Mouse (Mus musculus): ENCODE results near the gene Cep112. TPM values are rescaled to one million over a fixed set of nuclear protein-coding genes. Genes with fewer than 3 reads are reported as not detected.

The Cep112 gene
- polyA plus RNA-seq, 1 experiment, result not detected

DNA sequence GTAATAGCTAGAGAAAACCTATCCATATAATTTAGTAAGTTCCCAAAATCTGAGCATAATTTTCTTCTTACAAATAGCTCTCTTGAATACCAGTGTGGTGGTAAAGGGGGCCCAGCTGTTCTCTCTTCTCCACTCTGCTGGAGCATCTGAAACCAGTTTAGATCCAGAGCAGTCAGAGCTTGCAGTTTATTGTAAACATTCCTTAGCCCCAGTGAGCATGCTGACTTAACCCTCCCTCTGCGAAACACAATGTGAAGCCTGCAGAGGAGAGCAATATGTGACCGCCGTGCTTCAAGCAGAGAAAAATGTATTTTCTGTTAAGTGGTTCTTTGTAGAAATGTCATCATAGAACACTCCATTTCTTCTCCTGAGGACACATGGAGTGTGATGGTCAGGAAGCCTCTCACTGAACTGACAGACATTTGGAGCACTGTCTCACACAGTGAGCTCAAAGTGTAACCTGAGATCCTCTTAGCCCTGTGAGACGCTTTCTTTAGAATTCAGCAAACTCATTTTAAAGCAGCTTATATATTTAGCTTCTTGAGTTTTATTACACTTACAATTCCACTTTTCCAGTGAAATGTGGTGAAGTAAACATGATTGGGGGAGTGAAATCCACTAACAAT, 128.1 kb downstream of the Cep112 start:
- Histone ChIP-seq H3K27me3 (ENCODE audit: control insufficient read depth) (no peaks in the 10 kb centered on the region), H3K36me3 (ENCODE audit: control insufficient read depth) (no peaks in the 10 kb centered on the region), H3K4me1 (ENCODE audit: control insufficient read depth) (no peaks in the 10 kb centered on the region), H3K4me3 (replicated peaks) (no peak overlapping the region), H3K9me3 (ENCODE audit: control insufficient read depth, low read length) (no peaks in the 10 kb centered on the region)
- TF ChIP-seq GATA1 (IDR thresholded peaks at IDR 0.05; ENCODE audit: low read length), result no peak
- TF ChIP-seq TAL1 (IDR thresholded peaks at IDR 0.05; ENCODE audit: low read length), result no peak

DNA sequence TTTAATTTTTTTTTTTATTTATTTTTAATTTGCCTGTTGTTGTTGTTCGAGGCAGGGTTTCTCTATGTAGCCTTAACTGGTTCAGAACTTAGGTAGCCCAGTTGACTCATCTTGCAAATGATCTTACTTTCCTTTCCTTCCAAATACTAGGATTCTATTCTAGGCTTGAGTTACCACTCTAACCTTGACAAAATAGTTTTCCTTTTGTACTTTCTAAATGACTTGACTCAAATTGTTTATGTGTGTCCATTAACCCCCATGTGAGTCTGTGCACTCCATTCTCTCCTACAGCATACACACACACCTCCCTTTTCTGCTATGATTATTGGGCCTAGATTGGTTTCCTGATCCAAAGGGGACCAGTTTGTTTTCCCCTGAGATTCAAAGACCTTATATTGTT, 128.9 kb downstream of the Cep112 start:
- H3K36me3 ChIP-seq (ENCODE audit: control insufficient read depth), result no peaks in the 10 kb centered on the region
- no peak for TF ChIP-seq TAL1 (IDR thresholded peaks at IDR 0.05; ENCODE audit: low read length)
- no peak for TF ChIP-seq GATA1 (IDR thresholded peaks at IDR 0.05; ENCODE audit: low read length)
- no peak overlapping the region for H3K4me3 ChIP-seq (replicated peaks)
- H3K27me3 ChIP-seq (ENCODE audit: control insufficient read depth), result no peaks in the 10 kb centered on the region
- H3K9me3 ChIP-seq (ENCODE audit: control insufficient read depth, low read length), result no peaks in the 10 kb centered on the region
- H3K4me1 ChIP-seq (ENCODE audit: control insufficient read depth), result no peaks in the 10 kb centered on the region

DNA sequence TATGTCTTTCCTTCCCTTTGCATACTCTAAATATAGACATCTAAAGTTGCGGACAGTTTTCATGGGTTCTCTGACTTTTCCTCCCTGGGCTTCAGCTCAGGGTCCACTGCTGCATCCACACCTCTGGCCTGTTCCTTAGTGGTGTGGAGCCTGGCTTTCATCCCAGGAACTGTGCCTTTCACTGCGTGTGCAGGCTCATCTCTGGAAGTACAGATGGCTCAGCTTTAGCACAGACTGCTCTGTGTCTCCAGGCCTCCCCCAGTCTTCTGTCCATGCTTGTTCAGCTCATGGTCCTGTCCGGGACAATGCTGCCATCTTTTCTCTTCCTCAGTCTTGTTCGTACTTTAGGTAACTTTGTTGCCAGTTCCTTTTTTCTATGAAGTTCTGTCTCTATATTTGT, 133.6 kb downstream of the Cep112 start:
- TF ChIP-seq GATA1 (IDR thresholded peaks at IDR 0.05; ENCODE audit: low read length), result no peak
- TF ChIP-seq TAL1 (IDR thresholded peaks at IDR 0.05; ENCODE audit: low read length), result no peak
- no peaks in the 10 kb centered on the region for H3K36me3 ChIP-seq (ENCODE audit: control insufficient read depth)
- H3K9me3 ChIP-seq (ENCODE audit: control insufficient read depth, low read length), result no peaks in the 10 kb centered on the region
- H3K4me1 ChIP-seq (ENCODE audit: control insufficient read depth), result no peaks in the 10 kb centered on the region
- no peaks in the 10 kb centered on the region for H3K27me3 ChIP-seq (ENCODE audit: control insufficient read depth)
- H3K4me3 ChIP-seq (replicated peaks), result no peak overlapping the region

DNA sequence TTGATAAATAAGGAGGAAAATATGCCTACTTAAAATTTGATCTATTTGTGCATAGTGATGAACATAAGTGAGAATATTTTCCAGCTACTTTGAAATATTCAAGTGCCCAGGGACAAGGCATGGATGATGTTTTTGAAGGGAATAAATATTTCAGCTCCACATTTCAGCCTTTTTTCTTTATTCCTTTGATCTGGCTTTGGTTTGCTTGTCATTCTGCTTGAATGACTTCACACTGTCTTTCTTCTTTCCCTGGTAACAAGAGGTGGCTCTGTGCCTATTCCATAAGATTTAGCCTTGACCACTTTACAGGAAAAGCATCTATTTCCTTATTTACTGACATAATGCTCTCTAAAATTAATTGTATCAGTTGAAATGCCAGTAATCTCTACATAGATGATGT, 134.5 kb downstream of the Cep112 start:
- Histone ChIP-seq H3K36me3 (ENCODE audit: control insufficient read depth) (no peaks in the 10 kb centered on the region), H3K4me1 (ENCODE audit: control insufficient read depth) (no peaks in the 10 kb centered on the region)
- TF ChIP-seq TAL1 (IDR thresholded peaks at IDR 0.05; ENCODE audit: low read length), result no peak
- TF ChIP-seq GATA1 (IDR thresholded peaks at IDR 0.05; ENCODE audit: low read length), result no peak

DNA sequence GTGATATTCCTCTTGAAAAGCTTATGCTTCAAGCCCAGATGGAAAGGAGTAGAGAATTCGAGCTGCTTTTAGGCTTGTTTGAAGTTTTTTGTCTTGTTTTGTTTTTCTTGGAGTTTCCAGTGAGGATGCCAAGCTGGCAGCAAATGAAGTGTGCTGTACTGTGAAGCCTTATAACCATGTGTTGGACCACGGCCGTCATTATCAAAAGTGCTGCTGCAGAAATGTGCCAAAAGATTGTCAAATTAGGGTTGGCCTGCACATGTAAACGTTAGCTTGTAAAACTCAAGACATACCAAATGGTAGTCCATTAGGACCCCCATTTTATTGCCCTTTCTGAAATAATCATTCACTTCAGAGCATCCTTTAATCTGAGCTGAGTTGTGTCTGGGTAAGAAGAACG, 137.1 kb downstream of the Cep112 start:
- Histone ChIP-seq H3K4me3 (replicated peaks) (no peak overlapping the region), H3K9me3 (ENCODE audit: control insufficient read depth, low read length) (no peaks in the 10 kb centered on the region), H3K36me3 (ENCODE audit: control insufficient read depth) (no peaks in the 10 kb centered on the region), H3K4me1 (ENCODE audit: control insufficient read depth) (no peaks in the 10 kb centered on the region), H3K27me3 (ENCODE audit: control insufficient read depth) (no peaks in the 10 kb centered on the region)
- TF ChIP-seq GATA1 (IDR thresholded peaks at IDR 0.05; ENCODE audit: low read length) (no peak), TAL1 (IDR thresholded peaks at IDR 0.05; ENCODE audit: low read length) (no peak)

More for the DNA sequence above, 134.5 kb downstream of the Cep112 start:
- H3K4me3 ChIP-seq (replicated peaks), result no peak overlapping the region
- H3K27me3 ChIP-seq (ENCODE audit: control insufficient read depth), result no peaks in the 10 kb centered on the region
- H3K9me3 ChIP-seq (ENCODE audit: control insufficient read depth, low read length), result no peaks in the 10 kb centered on the region

DNA sequence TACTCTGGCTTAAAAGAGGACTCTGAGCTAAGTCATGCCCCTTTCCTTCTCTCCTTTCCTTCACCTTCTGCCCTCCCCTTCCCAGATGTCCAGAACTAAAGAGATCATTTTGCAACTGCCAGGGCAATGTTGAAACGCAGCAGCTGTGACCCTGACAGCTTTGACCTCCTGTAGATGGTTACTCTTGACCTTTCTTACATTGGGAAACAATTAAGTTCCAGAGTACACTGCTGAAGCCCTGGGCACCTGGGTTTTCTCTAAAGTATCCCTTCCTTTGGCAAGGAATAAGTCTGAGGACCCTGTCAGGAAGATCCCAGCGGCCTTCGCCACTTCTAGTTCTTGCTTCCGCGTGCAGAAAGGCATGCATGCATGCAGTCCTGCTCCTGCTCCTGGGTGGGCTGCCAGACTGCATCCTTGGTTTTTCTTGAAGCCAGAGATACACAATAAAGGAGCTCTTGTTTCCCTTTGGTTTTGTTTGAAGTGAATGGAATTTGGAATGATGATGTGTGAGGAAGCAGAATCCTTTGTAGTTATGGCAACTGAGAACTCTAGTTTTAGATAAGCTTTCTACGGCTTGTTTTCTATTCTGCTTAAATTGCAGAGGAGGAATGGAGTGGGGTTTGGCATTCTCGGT, 161.7 kb downstream of the Cep112 start:
- no peaks in the 10 kb centered on the region for H3K27me3 ChIP-seq (ENCODE audit: control insufficient read depth)
- no peaks in the 10 kb centered on the region for H3K36me3 ChIP-seq (ENCODE audit: control insufficient read depth)
- H3K9me3 ChIP-seq (ENCODE audit: control insufficient read depth, low read length), result no peaks in the 10 kb centered on the region
- no peaks in the 10 kb centered on the region for H3K4me1 ChIP-seq (ENCODE audit: control insufficient read depth)
- TF ChIP-seq TAL1 (IDR thresholded peaks at IDR 0.05; ENCODE audit: low read length), result no peak
- no peak for TF ChIP-seq GATA1 (IDR thresholded peaks at IDR 0.05; ENCODE audit: low read length)
- no peak overlapping the region for H3K4me3 ChIP-seq (replicated peaks)

DNA sequence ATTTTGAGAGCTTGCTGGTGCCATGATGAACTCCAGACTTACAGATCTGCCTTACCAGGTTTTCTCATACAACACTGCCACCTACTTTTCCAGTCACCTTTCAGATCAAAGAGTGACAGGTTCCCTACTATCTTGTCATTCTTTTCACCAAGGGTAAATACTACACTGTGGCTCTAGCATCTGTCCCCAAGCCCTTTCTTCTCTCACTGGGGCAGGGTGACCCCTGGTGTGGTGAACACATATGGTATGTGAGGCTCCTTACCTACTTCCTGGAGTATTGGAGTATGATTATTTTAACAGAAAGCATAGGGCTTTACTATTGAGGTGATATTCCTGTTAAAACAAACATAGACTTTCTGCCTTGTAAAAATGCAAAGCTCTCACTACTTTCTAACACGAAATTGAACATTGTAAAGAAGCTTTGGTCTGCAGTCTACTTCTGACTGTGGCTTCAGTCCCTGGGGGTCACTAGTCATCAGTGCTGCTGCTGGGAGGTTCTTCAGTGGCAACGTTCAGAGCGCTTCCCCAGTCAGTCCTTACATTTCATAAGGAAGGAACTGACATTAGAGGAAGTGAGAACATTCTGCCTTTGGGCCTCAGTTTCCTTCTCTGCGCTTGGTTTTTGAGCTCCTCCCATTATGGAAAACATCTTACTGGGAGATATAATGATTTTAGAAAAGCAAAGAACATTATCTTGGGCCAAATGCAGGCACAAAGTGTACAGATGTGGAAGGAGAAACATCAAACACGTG, 168.4 kb downstream of the Cep112 start:
- no peak overlapping the region for H3K4me3 ChIP-seq (replicated peaks)
- no peak for TF ChIP-seq TAL1 (IDR thresholded peaks at IDR 0.05; ENCODE audit: low read length)
- no peak for TF ChIP-seq GATA1 (IDR thresholded peaks at IDR 0.05; ENCODE audit: low read length)
- H3K4me1 ChIP-seq (ENCODE audit: control insufficient read depth), result no peaks in the 10 kb centered on the region
- H3K9me3 ChIP-seq (ENCODE audit: control insufficient read depth, low read length), result no peaks in the 10 kb centered on the region
- no peaks in the 10 kb centered on the region for H3K27me3 ChIP-seq (ENCODE audit: control insufficient read depth)
- H3K36me3 ChIP-seq (ENCODE audit: control insufficient read depth), result no peaks in the 10 kb centered on the region

DNA sequence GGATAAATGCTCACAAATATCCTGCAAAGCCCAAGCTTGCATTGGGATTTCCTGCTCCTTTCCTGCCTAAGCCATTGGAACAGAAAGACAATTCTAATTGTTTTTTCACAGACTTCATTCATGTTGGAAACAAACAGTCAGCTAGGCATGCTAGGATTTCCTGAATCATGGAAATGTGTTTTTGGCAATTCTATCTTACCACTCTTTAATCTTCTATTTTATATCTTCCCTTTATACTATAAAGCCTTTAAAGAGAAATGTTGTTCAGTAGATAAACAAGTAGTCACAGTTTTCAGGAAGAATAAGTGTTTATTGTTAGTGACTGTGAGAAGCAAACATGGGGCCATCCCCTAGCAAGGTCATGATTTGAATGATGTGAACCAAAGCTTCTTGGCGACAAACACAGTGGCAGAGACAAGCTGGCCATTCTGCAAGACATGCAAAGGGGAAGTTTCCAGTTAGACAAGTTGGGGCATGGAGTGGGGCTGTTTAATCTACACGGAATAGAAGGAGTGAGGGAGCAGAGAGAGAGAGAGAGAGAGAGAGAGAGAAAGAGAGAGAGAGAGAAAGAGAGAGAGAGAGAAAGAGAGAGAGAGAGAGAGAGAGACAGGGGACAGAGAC, 169.1 kb downstream of the Cep112 start:
- Histone ChIP-seq H3K36me3 (ENCODE audit: control insufficient read depth) (no peaks in the 10 kb centered on the region), H3K4me3 (replicated peaks) (no peak overlapping the region), H3K9me3 (ENCODE audit: control insufficient read depth, low read length) (no peaks in the 10 kb centered on the region), H3K27me3 (ENCODE audit: control insufficient read depth) (no peaks in the 10 kb centered on the region), H3K4me1 (ENCODE audit: control insufficient read depth) (no peaks in the 10 kb centered on the region)
- no peak for TF ChIP-seq GATA1 (IDR thresholded peaks at IDR 0.05; ENCODE audit: low read length)
- no peak for TF ChIP-seq TAL1 (IDR thresholded peaks at IDR 0.05; ENCODE audit: low read length)

DNA sequence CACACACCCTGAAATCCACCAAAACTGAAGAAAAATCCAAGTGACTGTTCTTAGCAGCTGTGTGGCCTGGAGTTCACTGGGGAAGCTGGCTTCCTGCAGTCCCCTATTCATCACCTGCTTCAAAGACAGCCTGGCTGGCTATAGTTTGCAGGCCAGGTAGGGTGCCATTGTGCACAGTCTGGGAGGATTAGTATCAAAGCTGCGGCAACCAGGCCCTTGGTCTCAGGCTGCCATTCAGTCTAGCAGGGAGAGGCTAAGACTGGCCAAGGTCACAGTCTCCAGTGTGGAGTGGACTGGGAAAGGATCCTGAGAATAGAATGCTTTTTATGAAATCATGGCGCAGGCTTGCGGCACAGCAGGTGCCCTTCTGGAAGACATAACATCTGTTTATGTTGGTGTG, 180.3 kb downstream of the Cep112 start:
- Histone ChIP-seq H3K36me3 (ENCODE audit: control insufficient read depth) (no peaks in the 10 kb centered on the region), H3K4me3 (replicated peaks) (no peak overlapping the region), H3K9me3 (ENCODE audit: control insufficient read depth, low read length) (no peaks in the 10 kb centered on the region), H3K4me1 (ENCODE audit: control insufficient read depth) (no peaks in the 10 kb centered on the region), H3K27me3 (ENCODE audit: control insufficient read depth) (no peaks in the 10 kb centered on the region)
- no peak for TF ChIP-seq GATA1 (IDR thresholded peaks at IDR 0.05; ENCODE audit: low read length)
- TF ChIP-seq TAL1 (IDR thresholded peaks at IDR 0.05; ENCODE audit: low read length), result no peak

Measured in erythroblast, embryonic 14.5 days (primary cell).